Mouse (Mus musculus) left cerebral cortex, postnatal 4 days (tissue): ENCODE results near the gene Egfr. TPM values are rescaled to one million over a fixed set of nuclear protein-coding genes. Genes with fewer than 3 reads are reported as not detected.

Experiments used
- DNase-seq: peaks from one replicate; pipeline ENCODE4 v3.0.0-alpha.2; 2022
- intact Hi-C: fragments of 180-260 bp; cut with DNase I; formaldehyde crosslinking; loops from one replicate; pipeline ENCODE4 v1.15.1; 2025
- total RNA-seq, 2 experiments: library from RNA; stranded (reverse); gene quantifications; 2 replicates each; pipeline ENCODE4 v1.2.3; 2021

Gene Egfr
- total RNA-seq, 2 experiments from 2014 or later, result 18.1 to 20.1 TPM

GRCm38 (mm10) chr11:16772717-16773116 is 20.7 kb downstream of the Egfr start:
- no peak for DNase-seq
- intact Hi-C loops, result no loop called here

GRCm38 (mm10) chr11:16776967-16777366 is 25.0 kb downstream of the Egfr start:
- no peak for DNase-seq
- intact Hi-C loops, result no loop called here

GRCm38 (mm10) chr11:16781604-16782003 is 29.6 kb downstream of the Egfr start:
- intact Hi-C loops, result no loop called here

GRCm38 (mm10) chr11:16783926-16784659 is 32.1 kb downstream of the Egfr start:
- intact Hi-C loops, result no loop called here
- no peak for DNase-seq

More at GRCm38 (mm10) chr11:16781604-16782003, 29.6 kb downstream of the Egfr start:
- DNase-seq, result no peak

GRCm38 (mm10) chr11:16792638-16793585 is 40.9 kb downstream of the Egfr start:
- intact Hi-C loops, result no loop called here
- no peak for DNase-seq

- no peak for DNase-seq
- intact Hi-C loops, result no loop called here
These were observed 43.0 kb downstream of the Egfr start for GRCm38 (mm10) chr11:16795012-16795411.

GRCm38 (mm10) chr11:16795513-16795912 is 43.5 kb downstream of the Egfr start:
- intact Hi-C loops, result no loop called here
- no peak for DNase-seq

GRCm38 (mm10) chr11:16797456-16797855 is 45.5 kb downstream of the Egfr start:
- DNase-seq, result no peak
- intact Hi-C loops, result no loop called here

GRCm38 (mm10) chr11:16798136-16798535 is 46.1 kb downstream of the Egfr start:
- intact Hi-C loops, result no loop called here
- DNase-seq, result no peak

- DNase-seq, result no peak
- intact Hi-C loops, result no loop called here
These were observed 48.5 kb downstream of the Egfr start for GRCm38 (mm10) chr11:16800507-16800906.

GRCm38 (mm10) chr11:16802668-16803067 is 50.7 kb downstream of the Egfr start:
- intact Hi-C loops, result no loop called here

GRCm38 (mm10) chr11:16804016-16804415 is 52.0 kb downstream of the Egfr start:
- no peak for DNase-seq
- intact Hi-C loops, result no loop called here

More at GRCm38 (mm10) chr11:16802668-16803067, 50.7 kb downstream of the Egfr start:
- DNase-seq, result no peak

- DNase-seq, result no peak
- intact Hi-C loops, result no loop called here
These were observed 53.9 kb downstream of the Egfr start for GRCm38 (mm10) chr11:16805886-16806285.

- DNase-seq, result no peak
- intact Hi-C loops, result no loop called here
These were observed 57.4 kb downstream of the Egfr start for GRCm38 (mm10) chr11:16809161-16809967.

GRCm38 (mm10) chr11:16810086-16810485 is 58.1 kb downstream of the Egfr start:
- DNase-seq, result peak; percentile 28
- intact Hi-C loops, result no loop called here

GRCm38 (mm10) chr11:16813298-16813697 is 61.3 kb downstream of the Egfr start:
- intact Hi-C loops, result no loop called here
- no peak for DNase-seq

GRCm38 (mm10) chr11:16816414-16816813 is 64.4 kb downstream of the Egfr start:
- DNase-seq, result no peak
- intact Hi-C loops, result no loop called here

- intact Hi-C loops, result no loop called here
- no peak for DNase-seq
These were observed 65.5 kb downstream of the Egfr start for GRCm38 (mm10) chr11:16817336-16818034.

- DNase-seq, result no peak
- intact Hi-C loops, result no loop called here
These were observed 67.4 kb downstream of the Egfr start for GRCm38 (mm10) chr11:16819424-16819823.

- DNase-seq, result no peak
- intact Hi-C loops, result no loop called here
These were observed 68.1 kb downstream of the Egfr start for GRCm38 (mm10) chr11:16820138-16820537.
